ENCODE assay signal across 29 mouse cellular contexts in genomic region chr12:109555837-109556409, GRCm38 (mm10). TPM values are rescaled to one million over a fixed set of nuclear protein-coding genes. Genes with fewer than 3 reads are reported as not detected.
A peak's percentile ranks its signal among the peaks of the same experiment; 100 is the strongest.
DNase-seq lines count a peak whose midpoint lies in the region; ATAC-seq lines count a peak whose summit lies in the region.
"Had no signal": no experiment of that assay in that cellular context is flagged by ENCODE, and none has a peak within 500 bp of the region (broad histone marks: within the 10 kb centered on the region; RNA-seq: fewer than 3 reads in every experiment).

No protein-coding gene starts in this region.

- no peaks in the 10 kb centered on the region for H3K9me3 ChIP-seq in hindbrain, embryonic 12.5 days (replicated peaks)
- no peaks in the 10 kb centered on the region for H3K9me3 ChIP-seq in hindbrain, embryonic 14.5 days (ENCODE audit: control insufficient read depth, low read length)
- no peaks in the 10 kb centered on the region for H3K9me3 ChIP-seq in midbrain, embryonic 12.5 days
- H3K9me3 ChIP-seq in midbrain, embryonic 16.5 days (replicated peaks; ENCODE audit: control insufficient read depth, low read length, poor library complexity, severe bottlenecking) = no peaks in the 10 kb centered on the region
- H3K9me3 ChIP-seq in embryonic facial prominence, embryonic 14.5 days (ENCODE audit: control insufficient read depth, low read length) = no peaks in the 10 kb centered on the region
- no peaks in the 10 kb centered on the region for H3K9me3 ChIP-seq in limb, embryonic 13.5 days
- H3K9me3 ChIP-seq: embryonic facial prominence, embryonic 13.5 days; forebrain, embryonic 13.5 days; heart, embryonic 13.5 days; intestine, embryonic 15.5 days; limb, embryonic 15.5 days; liver, embryonic 15.5 days had no signal

- intact Hi-C loops in heart, postnatal 25 days (cut with DNase I) = no loop called here

- no peaks in the 10 kb centered on the region for H3K27me3 ChIP-seq in hindbrain, embryonic 12.5 days
- no peaks in the 10 kb centered on the region for H3K27me3 ChIP-seq in hindbrain, embryonic 14.5 days (ENCODE audit: control insufficient read depth, insufficient read depth, low read length)
- H3K27me3 ChIP-seq in midbrain, embryonic 12.5 days = peaks cover 10% of the 10 kb centered on the region; the same call in 1 of the 2 replicates
- H3K27me3 ChIP-seq in midbrain, embryonic 16.5 days (ENCODE audit: control insufficient read depth, insufficient read depth, low read depth, low read length) = no peaks in the 10 kb centered on the region
- H3K27me3 ChIP-seq in embryonic facial prominence, embryonic 14.5 days (replicated peaks; ENCODE audit: control insufficient read depth, insufficient read depth, low read length) = no peaks in the 10 kb centered on the region
- H3K27me3 ChIP-seq in limb, embryonic 13.5 days = no peaks in the 10 kb centered on the region
- H3K27me3 ChIP-seq: embryonic facial prominence, embryonic 13.5 days; heart, embryonic 13.5 days; intestine, embryonic 15.5 days; limb, embryonic 15.5 days; liver, embryonic 15.5 days had no signal

- 52% methylated on average over 15 of the region's 15 CpGs for WGBS in hindbrain, embryonic 12.5 days
- WGBS in hindbrain, embryonic 14.5 days = 47% methylated on average over 15 of the region's 15 CpGs
- 65% methylated on average over 15 of the region's 15 CpGs for WGBS in midbrain, embryonic 12.5 days
- 53% methylated on average over 15 of the region's 15 CpGs for WGBS in midbrain, embryonic 16.5 days
- WGBS in embryonic facial prominence, embryonic 14.5 days = 45% methylated on average over 15 of the region's 15 CpGs
- WGBS in limb, embryonic 13.5 days = 20% methylated on average over 15 of the region's 15 CpGs

- H3K4me2 ChIP-seq in hindbrain, embryonic 12.5 days (replicated peaks) = no peak overlapping the region
- H3K4me2 ChIP-seq in hindbrain, embryonic 14.5 days (replicated peaks) = no peak overlapping the region
- H3K4me2 ChIP-seq in midbrain, embryonic 12.5 days (replicated peaks) = no peak overlapping the region
- H3K4me2 ChIP-seq in midbrain, embryonic 16.5 days (ENCODE audit: low read length) = no peak overlapping the region
- no peak overlapping the region for H3K4me2 ChIP-seq in embryonic facial prominence, embryonic 14.5 days (ENCODE audit: low read depth, low read length)
- H3K4me2 ChIP-seq in limb, embryonic 13.5 days (replicated peaks) = no peak overlapping the region; the same call in 1 of the 2 replicates
- H3K4me2 ChIP-seq: embryonic facial prominence, embryonic 13.5 days; forebrain, embryonic 13.5 days; heart, embryonic 13.5 days; intestine, embryonic 15.5 days; limb, embryonic 15.5 days; liver, embryonic 15.5 days; lung, embryonic 14.5 days had no signal

- ATAC-seq in hindbrain, embryonic 12.5 days (ENCODE audit: low FRiP score) = no peak
- no peak for ATAC-seq in hindbrain, embryonic 14.5 days (ENCODE audit: low FRiP score)
- no peak for ATAC-seq in midbrain, embryonic 12.5 days (ENCODE audit: low FRiP score, low read depth)
- ATAC-seq in midbrain, embryonic 16.5 days = no peak
- ATAC-seq in embryonic facial prominence, embryonic 14.5 days (ENCODE audit: low read depth) = no peak
- no peak for ATAC-seq in limb, embryonic 13.5 days (ENCODE audit: low FRiP score, low read depth)
- ATAC-seq: forebrain, embryonic 13.5 days; hindbrain, embryonic 16.5 days; intestine, embryonic 15.5 days had no signal

- DNase-seq in hindbrain, embryonic 14.5 days (ENCODE audit: low spot score) = no peak
- no peak for DNase-seq in embryonic facial prominence, embryonic 14.5 days (ENCODE audit: low spot score)
- DNase-seq in heart, postnatal 25 days (ENCODE audit: low spot score) = no peak
- DNase-seq in urinary bladder, adult 18-20 months (ENCODE audit: low spot score in 2 of 2) = no peak
- DNase-seq: adrenal gland, adult 8-10 months; B cell, adult 2 months; cerebellum, adult 8-10 months; cerebellum, postnatal 25 days; gastrocnemius, adult 2 months; heart, adult 2 months; heart, postnatal 14 days; kidney, adult 2 months; kidney, postnatal 36 days; lung, embryonic 14.5 days; lung, postnatal 14 days had no signal

- H3K4me3 ChIP-seq in hindbrain, embryonic 12.5 days = no peak overlapping the region
- H3K4me3 ChIP-seq in hindbrain, embryonic 14.5 days (replicated peaks; ENCODE audit: low read length) = no peak overlapping the region
- no peak overlapping the region for H3K4me3 ChIP-seq in midbrain, embryonic 12.5 days
- no peak overlapping the region for H3K4me3 ChIP-seq in midbrain, embryonic 16.5 days (ENCODE audit: low read depth, low read length)
- no peak overlapping the region for H3K4me3 ChIP-seq in embryonic facial prominence, embryonic 14.5 days (ENCODE audit: low read depth, low read length)
- H3K4me3 ChIP-seq in limb, embryonic 13.5 days = no peak overlapping the region
- H3K4me3 ChIP-seq: embryonic facial prominence, embryonic 13.5 days; erythroblast, embryonic 14.5 days; forebrain, embryonic 13.5 days; gastrocnemius, adult 2 months; heart, adult 2 months; heart, embryonic 13.5 days; intestine, embryonic 15.5 days; limb, embryonic 15.5 days; liver, embryonic 15.5 days had no signal

- peaks cover 49% of the 10 kb centered on the region; the same call in 1 of the 2 replicates for H3K36me3 ChIP-seq in hindbrain, embryonic 12.5 days
- peaks cover 94% of the 10 kb centered on the region for H3K36me3 ChIP-seq in hindbrain, embryonic 14.5 days (replicated peaks; ENCODE audit: control insufficient read depth, insufficient read depth)
- H3K36me3 ChIP-seq in midbrain, embryonic 12.5 days = peaks cover 22% of the 10 kb centered on the region; the same call in 1 of the 2 replicates
- peaks cover 18% of the 10 kb centered on the region for H3K36me3 ChIP-seq in midbrain, embryonic 16.5 days (ENCODE audit: control insufficient read depth, insufficient read depth, low read length)
- peaks cover 79% of the 10 kb centered on the region for H3K36me3 ChIP-seq in embryonic facial prominence, embryonic 14.5 days (ENCODE audit: control insufficient read depth, insufficient read depth, low read length)
- H3K36me3 ChIP-seq in limb, embryonic 13.5 days = peaks cover 68% of the 10 kb centered on the region
- H3K36me3 ChIP-seq: liver, embryonic 15.5 days had no signal

- H3K9ac ChIP-seq in hindbrain, embryonic 12.5 days = no peak overlapping the region
- H3K9ac ChIP-seq in hindbrain, embryonic 14.5 days = no peak overlapping the region
- no peak overlapping the region for H3K9ac ChIP-seq in midbrain, embryonic 12.5 days (replicated peaks)
- no peak overlapping the region for H3K9ac ChIP-seq in midbrain, embryonic 16.5 days (ENCODE audit: low read depth, low read length)
- H3K9ac ChIP-seq in embryonic facial prominence, embryonic 14.5 days (ENCODE audit: low read depth, low read length) = no peak overlapping the region
- H3K9ac ChIP-seq in limb, embryonic 13.5 days = no peak overlapping the region
- H3K9ac ChIP-seq: embryonic facial prominence, embryonic 13.5 days; forebrain, embryonic 13.5 days; heart, embryonic 13.5 days; intestine, embryonic 15.5 days; limb, embryonic 15.5 days; liver, embryonic 15.5 days; lung, embryonic 14.5 days had no signal

- peak overlapping the region; percentile 31; the same call in 1 of the 2 replicates for H3K27ac ChIP-seq in hindbrain, embryonic 12.5 days
- H3K27ac ChIP-seq in hindbrain, embryonic 14.5 days = no peak overlapping the region
- H3K27ac ChIP-seq in midbrain, embryonic 12.5 days (replicated peaks) = peak overlapping the region; percentile 39; the same call in 1 of the 2 replicates
- no peak overlapping the region for H3K27ac ChIP-seq in midbrain, embryonic 16.5 days (ENCODE audit: low read length)
- 0 out of 2 replicates have a peak overlapping the region, but pooled peaks have one; percentile 31 for H3K27ac ChIP-seq in embryonic facial prominence, embryonic 14.5 days (replicated peaks; ENCODE audit: low read depth, low read length)
- H3K27ac ChIP-seq in limb, embryonic 13.5 days = peak overlapping the region; percentile 11; the same call in 1 of the 2 replicates
- H3K27ac ChIP-seq: embryonic facial prominence, embryonic 13.5 days; forebrain, embryonic 13.5 days; gastrocnemius, adult 2 months; heart, adult 2 months; heart, embryonic 13.5 days; intestine, embryonic 15.5 days; limb, embryonic 15.5 days; liver, embryonic 15.5 days had no signal

- H3K4me1 ChIP-seq in hindbrain, embryonic 12.5 days = peaks cover 59% of the 10 kb centered on the region
- peaks cover 5% of the 10 kb centered on the region; the same call in 1 of the 2 replicates for H3K4me1 ChIP-seq in hindbrain, embryonic 14.5 days (replicated peaks; ENCODE audit: control insufficient read depth, insufficient read depth, low read length)
- peaks cover 78% of the 10 kb centered on the region for H3K4me1 ChIP-seq in midbrain, embryonic 12.5 days
- H3K4me1 ChIP-seq in midbrain, embryonic 16.5 days (ENCODE audit: control insufficient read depth, insufficient read depth, low read length) = peaks cover 5% of the 10 kb centered on the region
- peaks cover 15% of the 10 kb centered on the region for H3K4me1 ChIP-seq in embryonic facial prominence, embryonic 14.5 days (ENCODE audit: control insufficient read depth, insufficient read depth, low read length)
- peaks cover 54% of the 10 kb centered on the region for H3K4me1 ChIP-seq in limb, embryonic 13.5 days
- H3K4me1 ChIP-seq: heart, embryonic 13.5 days; liver, embryonic 15.5 days had no signal

RNA-seq across cellular contexts. Expression of gene Rtl1, which starts 44.2 kb away (rescaled TPM):
- 1.5 and 1.6 TPM in 2 replicates for polyA plus RNA-seq in hindbrain, embryonic 12.5 days (2016; fragmentation: Nextera tagmentation; extraction: Ambion mirVana)
- 1.4 and 1.8 TPM in 2 replicates for polyA plus RNA-seq in hindbrain, embryonic 14.5 days (2014; fragmentation: Nextera tagmentation; extraction: Ambion mirVana)
- 1.1 and 1.2 TPM in 2 replicates for polyA plus RNA-seq in midbrain, embryonic 12.5 days (2016; fragmentation: Nextera tagmentation; extraction: Ambion mirVana)
- 2.0 and 2.2 TPM in 2 replicates for polyA plus RNA-seq in midbrain, embryonic 16.5 days (2015; fragmentation: Nextera tagmentation; extraction: Ambion mirVana)
- 5.0 TPM in 2 replicates for polyA plus RNA-seq in embryonic facial prominence, embryonic 14.5 days (2014; fragmentation: Nextera tagmentation; extraction: Ambion mirVana)
- polyA plus RNA-seq in limb, embryonic 13.5 days (2015; fragmentation: Nextera tagmentation; extraction: Ambion mirVana) = 2.9 and 3.1 TPM in 2 replicates
- under 1 TPM; 0.14 to 0.16 TPM for total RNA-seq in heart, postnatal 25 days (2021)
- total RNA-seq: gastrocnemius, adult 2 months; heart, adult 2 months; layer of hippocampus, postnatal 36 days had no signal
- polyA plus RNA-seq: testis, adult 2 months had no signal

Comparison
In these comparisons a context has a peak if more than half of its experiments do, and no peak if none do; other contexts are left out.
1. H3K27ac ChIP-seq: peak in hindbrain, embryonic 12.5 days (single experiment), midbrain, embryonic 12.5 days (single experiment), embryonic facial prominence, embryonic 14.5 days (single experiment) and limb, embryonic 13.5 days (single experiment); none in hindbrain, embryonic 14.5 days (single experiment) and midbrain, embryonic 16.5 days (single experiment).